Mouse (Mus musculus) gastrocnemius, postnatal 25 days (tissue): ENCODE data around the gene Gm21028. TPM values are rescaled to one million over a fixed set of nuclear protein-coding genes. Genes with fewer than 3 reads are reported as not detected.
"Not testable (repeated sequence)": the region's sequence is repeated elsewhere in the genome, so short reads cannot be mapped to it uniquely, and the experiment has no call there.

ENCODE experiments used
- DNase-seq: peaks from one replicate; pipeline ENCODE4 v3.0.0; 2022
- long read RNA-seq, 2 experiments: library from polyadenylated mRNA; stranded (forward); transcript quantifications; one replicate each; pipeline ENCODE4 v2.0.0; 2021
- microRNA-seq, 2 experiments: library from miRNA; unstranded; fragments of <30 nt; microRNA quantifications; one replicate each; pipeline ENCODE4 v1.2.0; 2021; ENCODE audit warnings: borderline replicate concordance in 2 of 2
- total RNA-seq, 2 experiments: library from RNA; stranded (reverse); gene quantifications; 1 replicate in 1 of 2; 2 replicates in 1 of 2; pipeline ENCODE4 v1.2.3; 2021

Gene Gm21028
- total RNA-seq: not detected
- long read RNA-seq, experiment 1: 0 reads
- long read RNA-seq, experiment 2: 0 reads

DNA sequence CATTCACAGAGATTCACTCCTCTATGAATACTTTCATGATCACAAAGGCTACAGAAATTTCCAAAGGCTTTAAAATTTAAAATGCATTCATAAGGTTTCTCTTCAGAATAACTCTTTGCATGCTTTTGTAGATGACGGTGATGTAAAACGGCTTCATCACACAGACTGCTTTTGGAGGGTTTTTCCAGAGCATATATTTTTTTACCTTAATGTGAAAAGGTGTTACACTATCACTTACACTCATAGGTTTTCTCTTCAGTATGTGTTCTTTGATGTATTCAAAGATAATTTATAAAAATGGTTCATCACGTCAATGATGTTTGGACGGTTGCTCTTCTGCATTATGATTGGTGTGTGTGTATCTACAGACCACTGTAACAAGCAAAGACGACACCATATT, at the start of gene Gm21028:
Gene Gm21028 (minus strand): TSS at position 101 of the 400 bp plus-strand sequence.
- no peak for DNase-seq

GRCm38 (mm10) chr7:42595666-42596065, 17.3 kb upstream of the Gm21028 start:
- DNase-seq: not testable (repeated sequence)

GRCm38 (mm10) chr7:42592413-42592812, 14.0 kb upstream of the Gm21028 start, which contains the start of gene Zfp977:
Gene Zfp977 (minus strand): TSS chr7:42592547.
- not testable (repeated sequence) for DNase-seq

DNA sequence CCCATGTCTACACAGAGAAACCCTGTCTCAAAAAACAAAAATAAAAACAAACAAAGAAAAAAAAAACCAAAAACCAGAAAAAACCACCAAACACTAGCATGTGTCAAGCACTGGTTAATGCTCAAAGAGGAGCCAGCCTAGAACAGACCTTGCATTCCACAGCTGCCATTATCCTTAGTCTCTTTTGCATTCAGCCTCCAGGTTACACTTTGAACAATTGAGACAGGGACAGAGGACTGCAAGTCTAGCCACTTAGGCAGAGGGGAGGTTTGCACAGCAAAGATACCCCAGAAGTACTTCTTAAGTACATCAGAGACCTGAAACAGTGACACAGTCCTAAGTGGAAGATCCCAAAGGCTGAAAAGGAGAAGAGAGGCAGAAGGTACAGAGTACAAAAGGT, 12.9 kb upstream of the Gm21028 start:
- not testable (repeated sequence) for DNase-seq

- no peak for DNase-seq
Measured at GRCm38 (mm10) chr7:42551766-42552165, 26.6 kb downstream of the Gm21028 start.

Small RNA genes within 50 kb of the gene (microRNA-seq; reads per million reads assigned to microRNA genes)
- 0 reads per million in 2 experiments for gene Gm24938

Other genes starting within 250 kb of the Gm21028 start
- not detected for gene 4933421I07Rik, start 130.5 kb downstream of the Gm21028 start, total RNA-seq
- gene Zfp141, start 72.8 kb downstream of the Gm21028 start, total RNA-seq: 1 to 10 TPM; 4.7 to 6.1 TPM
- not detected for gene Zfp977, start 14.0 kb upstream of the Gm21028 start, total RNA-seq
- under 1 TPM; 0.64 to 0.67 TPM for gene Zfp976, start 64.0 kb upstream of the Gm21028 start, total RNA-seq
- gene Zfp975, start 114.2 kb upstream of the Gm21028 start, total RNA-seq: 1 to 10 TPM; 3.3 to 3.7 TPM
- not detected for gene Gm17067, start 148.4 kb upstream of the Gm21028 start, total RNA-seq
- not detected for gene Vmn2r62, start 214.9 kb upstream of the Gm21028 start, total RNA-seq